Mouse (Mus musculus): ENCODE measurements at regions not wholly inside any gene's neighbourhood (a gene's known extent, or its start where the extent isn't known, plus 50 kb on each side); places are given as distances from the start of the nearest gene placed in this dataset.
"Not testable (repeated sequence)": the region's sequence is repeated elsewhere in the genome, so short reads cannot be mapped to it uniquely, and the experiment has no call there.

GRCm38 (mm10) chr14:53684100-53684499 lies 569.8 kb downstream of the Dad1 start:
- H3K9ac ChIP-seq (ENCODE audit: low read depth, low read length, severe bottlenecking); ATAC-seq (ENCODE audit: low FRiP score, low read depth): not testable (repeated sequence)

GRCm38 (mm10) chr14:53683361-53684015 lies 570.4 kb downstream of the Dad1 start:
- not testable (repeated sequence) for H3K4me1 ChIP-seq (ENCODE audit: control insufficient read depth, insufficient read depth, low read length); ATAC-seq (ENCODE audit: low FRiP score, low read depth); H3K27ac ChIP-seq (replicated peaks; ENCODE audit: low read depth, low read length); DNase-seq (ENCODE audit: low spot score); H3K9me3 ChIP-seq (ENCODE audit: control insufficient read depth, low read length); H3K4me3 ChIP-seq (replicated peaks; ENCODE audit: low read length); H3K36me3 ChIP-seq (ENCODE audit: control insufficient read depth, insufficient read depth, low read length); H3K4me2 ChIP-seq (replicated peaks; ENCODE audit: low read depth, low read length, severe bottlenecking); H3K9ac ChIP-seq (ENCODE audit: low read depth, low read length, severe bottlenecking); H3K27me3 ChIP-seq (ENCODE audit: control insufficient read depth, insufficient read depth, low read length)
- 60% methylated on average over 9 of the region's 9 CpGs for WGBS

More at GRCm38 (mm10) chr14:53684100-53684499, 569.8 kb downstream of the Dad1 start:
- H3K36me3 ChIP-seq (ENCODE audit: control insufficient read depth, insufficient read depth, low read length); H3K27me3 ChIP-seq (ENCODE audit: control insufficient read depth, insufficient read depth, low read length); H3K4me2 ChIP-seq (replicated peaks; ENCODE audit: low read depth, low read length, severe bottlenecking); H3K4me1 ChIP-seq (ENCODE audit: control insufficient read depth, insufficient read depth, low read length); DNase-seq (ENCODE audit: low spot score); H3K9me3 ChIP-seq (ENCODE audit: control insufficient read depth, low read length); H3K27ac ChIP-seq (replicated peaks; ENCODE audit: low read depth, low read length); H3K4me3 ChIP-seq (replicated peaks; ENCODE audit: low read length): not testable (repeated sequence)
- 65% methylated on average over 4 of the region's 4 CpGs for whole genome bisulfite sequencing

GRCm38 (mm10) chr14:53682679-53683078 lies 571.2 kb downstream of the Dad1 start:
- not testable (repeated sequence) for ATAC-seq (ENCODE audit: low FRiP score, low read depth); DNase-seq (ENCODE audit: low spot score); H3K27me3 ChIP-seq (ENCODE audit: control insufficient read depth, insufficient read depth, low read length)

GRCm38 (mm10) chr14:53681320-53681719 lies 572.6 kb downstream of the Dad1 start:
- WGBS, result 85% methylated on average over 5 of the region's 5 CpGs

More at GRCm38 (mm10) chr14:53682679-53683078, 571.2 kb downstream of the Dad1 start:
- 94% methylated on average over 1 of the region's 1 CpGs for WGBS
- H3K9ac ChIP-seq (ENCODE audit: low read depth, low read length, severe bottlenecking); H3K27ac ChIP-seq (replicated peaks; ENCODE audit: low read depth, low read length); H3K9me3 ChIP-seq (ENCODE audit: control insufficient read depth, low read length); H3K36me3 ChIP-seq (ENCODE audit: control insufficient read depth, insufficient read depth, low read length); H3K4me3 ChIP-seq (replicated peaks; ENCODE audit: low read length); H3K4me1 ChIP-seq (ENCODE audit: control insufficient read depth, insufficient read depth, low read length); H3K4me2 ChIP-seq (replicated peaks; ENCODE audit: low read depth, low read length, severe bottlenecking): not testable (repeated sequence)

GRCm38 (mm10) chr14:53665681-53666080 lies 588.2 kb downstream of the Dad1 start:
- DNase-seq (ENCODE audit: low spot score), result peak; percentile 26

More at GRCm38 (mm10) chr14:53681320-53681719, 572.6 kb downstream of the Dad1 start:
- not testable (repeated sequence) for H3K9ac ChIP-seq (ENCODE audit: low read depth, low read length, severe bottlenecking); H3K4me2 ChIP-seq (replicated peaks; ENCODE audit: low read depth, low read length, severe bottlenecking); H3K4me1 ChIP-seq (ENCODE audit: control insufficient read depth, insufficient read depth, low read length); H3K4me3 ChIP-seq (replicated peaks; ENCODE audit: low read length); H3K27ac ChIP-seq (replicated peaks; ENCODE audit: low read depth, low read length); H3K36me3 ChIP-seq (ENCODE audit: control insufficient read depth, insufficient read depth, low read length); ATAC-seq (ENCODE audit: low FRiP score, low read depth); DNase-seq (ENCODE audit: low spot score); H3K9me3 ChIP-seq (ENCODE audit: control insufficient read depth, low read length); H3K27me3 ChIP-seq (ENCODE audit: control insufficient read depth, insufficient read depth, low read length)

GRCm38 (mm10) chr14:53662700-53663355 lies 591.1 kb downstream of the Dad1 start:
- H3K4me1 ChIP-seq (ENCODE audit: control insufficient read depth, insufficient read depth, low read length); H3K27me3 ChIP-seq (ENCODE audit: control insufficient read depth, insufficient read depth, low read length); H3K9me3 ChIP-seq (ENCODE audit: control insufficient read depth, low read length); H3K4me3 ChIP-seq (replicated peaks; ENCODE audit: low read length); H3K4me2 ChIP-seq (replicated peaks; ENCODE audit: low read depth, low read length, severe bottlenecking); H3K27ac ChIP-seq (replicated peaks; ENCODE audit: low read depth, low read length); ATAC-seq (ENCODE audit: low FRiP score, low read depth); H3K36me3 ChIP-seq (ENCODE audit: control insufficient read depth, insufficient read depth, low read length); H3K9ac ChIP-seq (ENCODE audit: low read depth, low read length, severe bottlenecking); DNase-seq (ENCODE audit: low spot score): not testable (repeated sequence)
- 74% methylated on average over 7 of the region's 9 CpGs for WGBS

More at GRCm38 (mm10) chr14:53665681-53666080, 588.2 kb downstream of the Dad1 start:
- not testable (repeated sequence) for H3K27me3 ChIP-seq (ENCODE audit: control insufficient read depth, insufficient read depth, low read length); H3K4me2 ChIP-seq (replicated peaks; ENCODE audit: low read depth, low read length, severe bottlenecking); H3K4me1 ChIP-seq (ENCODE audit: control insufficient read depth, insufficient read depth, low read length); H3K9me3 ChIP-seq (ENCODE audit: control insufficient read depth, low read length); H3K9ac ChIP-seq (ENCODE audit: low read depth, low read length, severe bottlenecking); H3K4me3 ChIP-seq (replicated peaks; ENCODE audit: low read length); H3K36me3 ChIP-seq (ENCODE audit: control insufficient read depth, insufficient read depth, low read length); ATAC-seq (ENCODE audit: low FRiP score, low read depth); H3K27ac ChIP-seq (replicated peaks; ENCODE audit: low read depth, low read length)
- 19% methylated on average over 2 of the region's 2 CpGs for WGBS

GRCm38 (mm10) chr14:53654669-53655068 lies 599.2 kb downstream of the Dad1 start:
- H3K4me2 ChIP-seq (replicated peaks; ENCODE audit: low read depth, low read length, severe bottlenecking); H3K4me3 ChIP-seq (replicated peaks; ENCODE audit: low read length); H3K27ac ChIP-seq (replicated peaks; ENCODE audit: low read depth, low read length); ATAC-seq (ENCODE audit: low FRiP score, low read depth); DNase-seq (ENCODE audit: low spot score); H3K4me1 ChIP-seq (ENCODE audit: control insufficient read depth, insufficient read depth, low read length); H3K9me3 ChIP-seq (ENCODE audit: control insufficient read depth, low read length); H3K9ac ChIP-seq (ENCODE audit: low read depth, low read length, severe bottlenecking); H3K27me3 ChIP-seq (ENCODE audit: control insufficient read depth, insufficient read depth, low read length); H3K36me3 ChIP-seq (ENCODE audit: control insufficient read depth, insufficient read depth, low read length): not testable (repeated sequence)
- WGBS, result 94% methylated on average over 3 of the region's 3 CpGs

- not testable (repeated sequence) for H3K4me1 ChIP-seq (ENCODE audit: control insufficient read depth, insufficient read depth, low read length); H3K4me3 ChIP-seq (replicated peaks; ENCODE audit: low read length); H3K27ac ChIP-seq (replicated peaks; ENCODE audit: low read depth, low read length); H3K36me3 ChIP-seq (ENCODE audit: control insufficient read depth, insufficient read depth, low read length); H3K27me3 ChIP-seq (ENCODE audit: control insufficient read depth, insufficient read depth, low read length); ATAC-seq (ENCODE audit: low FRiP score, low read depth); H3K4me2 ChIP-seq (replicated peaks; ENCODE audit: low read depth, low read length, severe bottlenecking); H3K9ac ChIP-seq (ENCODE audit: low read depth, low read length, severe bottlenecking); H3K9me3 ChIP-seq (ENCODE audit: control insufficient read depth, low read length); DNase-seq (ENCODE audit: low spot score)
- 59% methylated on average over 4 of the region's 5 CpGs for WGBS
These were observed 602.8 kb downstream of the Dad1 start for GRCm38 (mm10) chr14:53651061-53651460.
